Mouse (Mus musculus): ENCODE data around the gene Nudt9. TPM values are rescaled to one million over a fixed set of nuclear protein-coding genes. Genes with fewer than 3 reads are reported as not detected.

Gene Nudt9
- polyA plus RNA-seq, 1 experiment from 2014 or later: 62.7 TPM

GRCm38 (mm10) chr5:104060429-104060828 lies 14.3 kb downstream of the Nudt9 start:
- Histone ChIP-seq H3K9ac (no peak overlapping the region), H3K4me3 (replicated peaks) (no peak overlapping the region), H3K9me3 (replicated peaks) (no peaks in the 10 kb centered on the region), H3K36me3 (peaks cover 52% of the 10 kb centered on the region), H3K4me1 (no peaks in the 10 kb centered on the region), H3K4me2 (replicated peaks) (no peak overlapping the region), H3K27ac (replicated peaks) (no peak overlapping the region), H3K27me3 (no peaks in the 10 kb centered on the region)
- WGBS: 89% methylated on average over 5 of the region's 5 CpGs
- no peak for ATAC-seq (ENCODE audit: insufficient number of reproducible peaks, low FRiP score, low TSS enrichment, low read depth)

GRCm38 (mm10) chr5:104061936-104062772 lies 16.0 kb downstream of the Nudt9 start:
- H3K4me3 ChIP-seq (replicated peaks): no peak overlapping the region
- no peak overlapping the region for H3K9ac ChIP-seq
- H3K27me3 ChIP-seq: no peaks in the 10 kb centered on the region
- H3K27ac ChIP-seq (replicated peaks): no peak overlapping the region
- 79% methylated on average over 13 of the region's 13 CpGs for WGBS
- H3K4me1 ChIP-seq: no peaks in the 10 kb centered on the region
- H3K4me2 ChIP-seq (replicated peaks): no peak overlapping the region
- no peaks in the 10 kb centered on the region for H3K9me3 ChIP-seq (replicated peaks)
- ATAC-seq (ENCODE audit: insufficient number of reproducible peaks, low FRiP score, low TSS enrichment, low read depth): no peak
- peaks cover 52% of the 10 kb centered on the region for H3K36me3 ChIP-seq

GRCm38 (mm10) chr5:104062773-104063551 lies 16.9 kb downstream of the Nudt9 start:
- H3K36me3 ChIP-seq: peaks cover 52% of the 10 kb centered on the region
- no peaks in the 10 kb centered on the region for H3K4me1 ChIP-seq
- ATAC-seq (ENCODE audit: insufficient number of reproducible peaks, low FRiP score, low TSS enrichment, low read depth): no peak
- no peak overlapping the region for H3K4me2 ChIP-seq (replicated peaks)
- no peaks in the 10 kb centered on the region for H3K27me3 ChIP-seq
- 89% methylated on average over 11 of the region's 11 CpGs for WGBS
- H3K4me3 ChIP-seq (replicated peaks): no peak overlapping the region
- H3K9ac ChIP-seq: no peak overlapping the region
- H3K9me3 ChIP-seq (replicated peaks): no peaks in the 10 kb centered on the region
- no peak overlapping the region for H3K27ac ChIP-seq (replicated peaks)

GRCm38 (mm10) chr5:104068751-104069150 lies 22.6 kb downstream of the Nudt9 start:
- 85% methylated on average over 7 of the region's 7 CpGs for WGBS
- Histone ChIP-seq H3K9ac (no peak overlapping the region), H3K4me1 (no peaks in the 10 kb centered on the region), H3K27ac (replicated peaks) (no peak overlapping the region), H3K4me3 (replicated peaks) (no peak overlapping the region), H3K36me3 (peaks cover 4% of the 10 kb centered on the region; the same call in 1 of the 2 replicates), H3K4me2 (replicated peaks) (no peak overlapping the region), H3K9me3 (replicated peaks) (no peaks in the 10 kb centered on the region), H3K27me3 (no peaks in the 10 kb centered on the region)
- ATAC-seq (ENCODE audit: insufficient number of reproducible peaks, low FRiP score, low TSS enrichment, low read depth): no peak

GRCm38 (mm10) chr5:104071048-104071447 lies 24.9 kb downstream of the Nudt9 start:
- H3K9ac ChIP-seq: no peak overlapping the region
- WGBS: 79% methylated on average over 4 of the region's 4 CpGs

GRCm38 (mm10) chr5:104072272-104072886 lies 26.3 kb downstream of the Nudt9 start:
- H3K27ac ChIP-seq (replicated peaks): no peak overlapping the region; the same call in 1 of the 2 replicates
- H3K4me3 ChIP-seq (replicated peaks): no peak overlapping the region
- H3K36me3 ChIP-seq: no peaks in the 10 kb centered on the region
- H3K9ac ChIP-seq: no peak overlapping the region
- peak; percentile 93 for ATAC-seq (ENCODE audit: insufficient number of reproducible peaks, low FRiP score, low TSS enrichment, low read depth)
- WGBS: 15% methylated on average over 8 of the region's 8 CpGs
- no peaks in the 10 kb centered on the region for H3K4me1 ChIP-seq
- H3K9me3 ChIP-seq (replicated peaks): no peaks in the 10 kb centered on the region
- no peaks in the 10 kb centered on the region for H3K27me3 ChIP-seq
- H3K4me2 ChIP-seq (replicated peaks): no peak overlapping the region

More at GRCm38 (mm10) chr5:104071048-104071447, 24.9 kb downstream of the Nudt9 start:
- H3K36me3 ChIP-seq: no peaks in the 10 kb centered on the region
- ATAC-seq (ENCODE audit: insufficient number of reproducible peaks, low FRiP score, low TSS enrichment, low read depth): no peak
- no peaks in the 10 kb centered on the region for H3K9me3 ChIP-seq (replicated peaks)
- no peaks in the 10 kb centered on the region for H3K4me1 ChIP-seq
- H3K27ac ChIP-seq (replicated peaks): no peak overlapping the region
- no peaks in the 10 kb centered on the region for H3K27me3 ChIP-seq
- no peak overlapping the region for H3K4me2 ChIP-seq (replicated peaks)
- no peak overlapping the region for H3K4me3 ChIP-seq (replicated peaks)

GRCm38 (mm10) chr5:104073602-104074001 lies 27.5 kb downstream of the Nudt9 start:
- Histone ChIP-seq H3K4me3 (replicated peaks) (no peak overlapping the region), H3K36me3 (no peaks in the 10 kb centered on the region), H3K4me2 (replicated peaks) (no peak overlapping the region), H3K9me3 (replicated peaks) (no peaks in the 10 kb centered on the region), H3K27ac (replicated peaks) (no peak overlapping the region), H3K9ac (no peak overlapping the region), H3K4me1 (no peaks in the 10 kb centered on the region), H3K27me3 (no peaks in the 10 kb centered on the region)
- 88% methylated on average over 5 of the region's 5 CpGs for WGBS
- ATAC-seq (ENCODE audit: insufficient number of reproducible peaks, low FRiP score, low TSS enrichment, low read depth): peak; percentile 92

- Histone ChIP-seq H3K27ac (replicated peaks) (no peak overlapping the region), H3K27me3 (no peaks in the 10 kb centered on the region), H3K9ac (no peak overlapping the region), H3K9me3 (replicated peaks) (no peaks in the 10 kb centered on the region), H3K4me3 (replicated peaks) (no peak overlapping the region), H3K4me2 (replicated peaks) (no peak overlapping the region), H3K4me1 (no peaks in the 10 kb centered on the region), H3K36me3 (no peaks in the 10 kb centered on the region)
- 30% methylated on average over 12 of the region's 12 CpGs for WGBS
- ATAC-seq (ENCODE audit: insufficient number of reproducible peaks, low FRiP score, low TSS enrichment, low read depth): no peak
Observed at GRCm38 (mm10) chr5:104074388-104074787, 28.3 kb downstream of the Nudt9 start.

GRCm38 (mm10) chr5:104076361-104076760 lies 30.3 kb downstream of the Nudt9 start:
- H3K27me3 ChIP-seq: no peaks in the 10 kb centered on the region
- no peak for ATAC-seq (ENCODE audit: insufficient number of reproducible peaks, low FRiP score, low TSS enrichment, low read depth)
- no peak overlapping the region for H3K9ac ChIP-seq
- no peak overlapping the region for H3K4me2 ChIP-seq (replicated peaks)
- H3K4me3 ChIP-seq (replicated peaks): no peak overlapping the region
- H3K4me1 ChIP-seq: no peaks in the 10 kb centered on the region
- no peak overlapping the region for H3K27ac ChIP-seq (replicated peaks)
- H3K9me3 ChIP-seq (replicated peaks): no peaks in the 10 kb centered on the region
- no peaks in the 10 kb centered on the region for H3K36me3 ChIP-seq
- WGBS: 31% methylated on average over 10 of the region's 10 CpGs

GRCm38 (mm10) chr5:104077508-104077907 lies 31.4 kb downstream of the Nudt9 start, which contains the start of gene Gm17660:
TSS of gene Gm17660 (minus strand) at chr5:104077608.
- no peak within 1 kb of the TSS for H3K9ac ChIP-seq
- WGBS: 90% methylated on average over 7 of the region's 7 CpGs
- H3K4me2 ChIP-seq (replicated peaks): no peak within 1 kb of the TSS
- H3K36me3 ChIP-seq: no peaks in the 10 kb centered on the region
- no peak within 1 kb of the TSS for H3K27ac ChIP-seq (replicated peaks)
- H3K4me1 ChIP-seq: no peaks in the 10 kb centered on the region
- H3K9me3 ChIP-seq (replicated peaks): no peaks in the 10 kb centered on the region
- H3K4me3 ChIP-seq (replicated peaks): no peak within 1 kb of the TSS
- ATAC-seq (ENCODE audit: insufficient number of reproducible peaks, low FRiP score, low TSS enrichment, low read depth): no peak
- H3K27me3 ChIP-seq: no peaks in the 10 kb centered on the region

GRCm38 (mm10) chr5:104080736-104081135 lies 34.6 kb downstream of the Nudt9 start:
- Histone ChIP-seq H3K9me3 (replicated peaks) (no peaks in the 10 kb centered on the region), H3K4me1 (no peaks in the 10 kb centered on the region), H3K9ac (no peak overlapping the region), H3K27ac (replicated peaks) (no peak overlapping the region), H3K36me3 (no peaks in the 10 kb centered on the region), H3K4me3 (replicated peaks) (no peak overlapping the region), H3K4me2 (replicated peaks) (no peak overlapping the region), H3K27me3 (no peaks in the 10 kb centered on the region)
- 81% methylated on average over 6 of the region's 6 CpGs for WGBS
- ATAC-seq (ENCODE audit: insufficient number of reproducible peaks, low FRiP score, low TSS enrichment, low read depth): no peak
